Mouse (Mus musculus): ENCODE measurements around the gene Sgms1. TPM values are rescaled to one million over a fixed set of nuclear protein-coding genes. Genes with fewer than 3 reads are reported as not detected.

Gene Sgms1
- total and polyA plus RNA-seq, 3 experiments = 27.0 to 62.1 (median 60.5) TPM

- Histone ChIP-seq H3K27me3 (ENCODE audit: control insufficient read depth, insufficient read depth, low read length) (no peaks in the 10 kb centered on the region), H3K36me3 (ENCODE audit: control insufficient read depth, insufficient read depth, low read length) (peaks cover 2% of the 10 kb centered on the region; the same call in 1 of the 2 replicates), H3K79me2 (replicated peaks; ENCODE audit: control insufficient read depth, insufficient read depth, low read length) (no peaks in the 10 kb centered on the region), H3K27ac (peak overlapping the region; percentile 21), H3K4me3 (no peak overlapping the region), H3K4me1 (ENCODE audit: control insufficient read depth, insufficient read depth, low read length) (peaks cover 15% of the 10 kb centered on the region), H3K9ac (ENCODE audit: low read depth, low read length) (no peak overlapping the region)
- no peak for DNase-seq
- 49% methylated on average over 6 of the region's 6 CpGs for WGBS
- 0 out of 2 replicates have a peak, but pooled peaks have one; percentile 36 for TF ChIP-seq EP300 (IDR thresholded peaks at IDR 0.05; ENCODE audit: insufficient read depth, low read depth, low read length)
- no peak for TF ChIP-seq POLR2A (IDR thresholded peaks at IDR 0.05; ENCODE audit: insufficient read depth, low read depth, low read length)
- intact Hi-C loops (cut with DNase I) = loop anchor here (5.0 kb wide), 1 partner anchor 50 kb away; no protein-coding TSS in a partner anchor
Observed at GRCm38 (mm10) chr19:32272475-32273260, 116.8 kb downstream of the Sgms1 start.

DNA sequence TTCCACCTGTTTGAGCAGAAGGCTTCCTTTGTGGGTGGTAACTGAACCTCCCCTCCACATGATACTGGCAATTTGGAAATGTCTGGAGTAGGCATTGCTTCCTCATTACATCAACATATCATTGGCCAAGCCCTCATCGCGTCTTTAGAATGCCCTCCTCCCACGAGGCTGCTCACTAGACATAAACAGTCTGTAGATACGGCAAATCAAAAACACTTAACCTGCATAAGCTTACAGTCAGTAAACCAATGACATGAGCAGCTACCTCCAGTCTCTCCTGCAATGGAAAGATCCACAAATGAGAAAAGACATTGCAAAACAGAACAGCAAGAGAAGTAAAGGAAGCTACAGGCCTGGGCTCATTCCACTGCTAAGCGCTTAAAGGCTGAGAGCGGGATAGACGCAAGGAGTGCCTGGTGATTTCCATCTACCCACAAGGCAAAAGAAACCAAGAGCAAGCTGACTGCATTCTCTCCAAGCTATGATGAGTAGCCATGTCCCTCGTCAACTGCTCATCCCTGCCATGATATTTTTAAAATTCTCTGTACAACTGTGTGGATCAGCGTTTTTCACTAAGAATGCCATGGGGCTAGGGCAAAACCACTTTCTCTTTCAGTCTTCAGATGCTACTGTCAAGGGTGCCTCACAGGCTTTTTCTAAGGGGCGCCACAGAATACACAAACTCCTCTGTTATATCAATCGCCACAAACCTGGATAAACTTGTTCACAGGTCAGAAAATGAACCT, 117.9 kb downstream of the Sgms1 start:
- H3K79me2 ChIP-seq (replicated peaks; ENCODE audit: control insufficient read depth, insufficient read depth, low read length) = no peaks in the 10 kb centered on the region
- no peak for DNase-seq
- WGBS = 84% methylated on average over 11 of the region's 11 CpGs

GRCm38 (mm10) chr19:32269844-32270176, 119.7 kb downstream of the Sgms1 start:
- peaks cover 5% of the 10 kb centered on the region for H3K36me3 ChIP-seq (ENCODE audit: control insufficient read depth, insufficient read depth, low read length)
- no peaks in the 10 kb centered on the region for H3K27me3 ChIP-seq (ENCODE audit: control insufficient read depth, insufficient read depth, low read length)
- no peak for DNase-seq
- H3K4me3 ChIP-seq = no peak overlapping the region
- 62% methylated on average over 6 of the region's 6 CpGs for WGBS
- peaks cover 9% of the 10 kb centered on the region for H3K4me1 ChIP-seq (ENCODE audit: control insufficient read depth, insufficient read depth, low read length)
- peak overlapping the region; percentile 19; the same call in 1 of the 2 replicates for H3K27ac ChIP-seq
- intact Hi-C loops (cut with DNase I) = loop anchor here (5.0 kb wide), 1 partner anchor 52 kb away; no protein-coding TSS in a partner anchor
- TF ChIP-seq POLR2A (IDR thresholded peaks at IDR 0.05; ENCODE audit: insufficient read depth, low read depth, low read length) = no peak
- TF ChIP-seq EP300 (IDR thresholded peaks at IDR 0.05; ENCODE audit: insufficient read depth, low read depth, low read length) = no peak
- TF ChIP-seq CTCF (IDR thresholded peaks at IDR 0.05) = no peak
- no peak overlapping the region for H3K9ac ChIP-seq (ENCODE audit: low read depth, low read length)
- H3K79me2 ChIP-seq (replicated peaks; ENCODE audit: control insufficient read depth, insufficient read depth, low read length) = no peaks in the 10 kb centered on the region

More for the DNA sequence above, 117.9 kb downstream of the Sgms1 start:
- TF ChIP-seq POLR2A (IDR thresholded peaks at IDR 0.05; ENCODE audit: insufficient read depth, low read depth, low read length) = no peak
- no peak for TF ChIP-seq CTCF (IDR thresholded peaks at IDR 0.05)
- TF ChIP-seq EP300 (IDR thresholded peaks at IDR 0.05; ENCODE audit: insufficient read depth, low read depth, low read length) = no peak
- Histone ChIP-seq H3K9ac (ENCODE audit: low read depth, low read length) (no peak overlapping the region), H3K36me3 (ENCODE audit: control insufficient read depth, insufficient read depth, low read length) (peaks cover 5% of the 10 kb centered on the region), H3K4me3 (no peak overlapping the region), H3K27ac (peak overlapping the region; percentile 18; the same call in 1 of the 2 replicates), H3K4me1 (ENCODE audit: control insufficient read depth, insufficient read depth, low read length) (peaks cover 14% of the 10 kb centered on the region), H3K27me3 (ENCODE audit: control insufficient read depth, insufficient read depth, low read length) (no peaks in the 10 kb centered on the region)
- intact Hi-C loops (cut with DNase I) = loop anchor here (5.0 kb wide), 1 partner anchor 51 kb away; no protein-coding TSS in a partner anchor

GRCm38 (mm10) chr19:32269141-32269843, 120.2 kb downstream of the Sgms1 start:
- H3K4me1 ChIP-seq (ENCODE audit: control insufficient read depth, insufficient read depth, low read length) = peaks cover 9% of the 10 kb centered on the region
- peak overlapping the region; percentile 19; the same call in 1 of the 2 replicates for H3K27ac ChIP-seq
- intact Hi-C loops (cut with DNase I) = no loop called here

GRCm38 (mm10) chr19:32268562-32268961, 121.0 kb downstream of the Sgms1 start:
- WGBS = 89% methylated on average over 9 of the region's 9 CpGs
- H3K4me3 ChIP-seq = no peak overlapping the region
- peaks cover 5% of the 10 kb centered on the region for H3K36me3 ChIP-seq (ENCODE audit: control insufficient read depth, insufficient read depth, low read length)
- H3K27me3 ChIP-seq (ENCODE audit: control insufficient read depth, insufficient read depth, low read length) = no peaks in the 10 kb centered on the region
- no peak overlapping the region for H3K27ac ChIP-seq
- intact Hi-C loops (cut with DNase I) = no loop called here
- H3K9ac ChIP-seq (ENCODE audit: low read depth, low read length) = no peak overlapping the region
- peaks cover 6% of the 10 kb centered on the region for H3K4me1 ChIP-seq (ENCODE audit: control insufficient read depth, insufficient read depth, low read length)
- no peak for DNase-seq
- H3K79me2 ChIP-seq (replicated peaks; ENCODE audit: control insufficient read depth, insufficient read depth, low read length) = no peaks in the 10 kb centered on the region
- TF ChIP-seq POLR2A (IDR thresholded peaks at IDR 0.05; ENCODE audit: insufficient read depth, low read depth, low read length) = no peak
- no peak for TF ChIP-seq EP300 (IDR thresholded peaks at IDR 0.05; ENCODE audit: insufficient read depth, low read depth, low read length)
- TF ChIP-seq CTCF (IDR thresholded peaks at IDR 0.05) = no peak

More at GRCm38 (mm10) chr19:32269141-32269843, 120.2 kb downstream of the Sgms1 start:
- no peak for DNase-seq
- TF ChIP-seq CTCF (IDR thresholded peaks at IDR 0.05) (no peak), EP300 (IDR thresholded peaks at IDR 0.05; ENCODE audit: insufficient read depth, low read depth, low read length) (no peak), POLR2A (IDR thresholded peaks at IDR 0.05; ENCODE audit: insufficient read depth, low read depth, low read length) (no peak)
- Histone ChIP-seq H3K36me3 (ENCODE audit: control insufficient read depth, insufficient read depth, low read length) (peaks cover 5% of the 10 kb centered on the region), H3K4me3 (no peak overlapping the region), H3K9ac (ENCODE audit: low read depth, low read length) (no peak overlapping the region), H3K79me2 (replicated peaks; ENCODE audit: control insufficient read depth, insufficient read depth, low read length) (no peaks in the 10 kb centered on the region), H3K27me3 (ENCODE audit: control insufficient read depth, insufficient read depth, low read length) (no peaks in the 10 kb centered on the region)
- 77% methylated on average over 12 of the region's 12 CpGs for WGBS

Data from heart, adult 2 months (tissue).